Mouse (Mus musculus): ENCODE measurements at regions not wholly inside any gene's neighbourhood (a gene's known extent, or its start where the extent isn't known, plus 50 kb on each side); places are given as distances from the start of the nearest gene placed in this dataset.

DNA sequence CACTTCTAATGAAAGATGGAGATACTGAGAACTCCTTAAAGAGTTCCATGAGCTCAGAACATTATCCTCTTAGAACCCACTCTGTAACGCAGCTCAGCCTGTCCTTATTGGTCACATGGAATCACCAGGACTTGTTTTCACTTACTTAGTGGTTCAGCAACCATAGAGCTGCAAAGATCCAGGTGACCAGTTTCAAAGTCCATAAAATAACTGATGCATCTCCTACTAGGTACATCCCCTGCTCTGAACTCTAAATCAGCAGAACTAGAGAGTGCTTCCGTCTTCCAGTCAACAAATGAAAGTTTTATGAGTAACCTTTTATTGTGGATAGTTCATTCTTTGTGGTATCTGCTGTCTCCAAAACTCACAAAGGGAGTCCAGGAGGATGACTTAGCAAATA, 153.9 kb downstream of the Atp6v1g3 start:
- Histone ChIP-seq H3K4me1 (ENCODE audit: control insufficient read depth in 2 of 2, insufficient read depth in 2 of 2, low read length in 2 of 2) (no peaks in the 10 kb centered on the region), H3K4me3 (ENCODE audit: control insufficient read depth in 1 of 2, insufficient read depth in 1 of 2, low read depth in 1 of 2, low read length in 2 of 2) (no peak overlapping the region), H3K4me2 (ENCODE audit: low read length) (no peak overlapping the region), H3K9ac (ENCODE audit: low read length) (no peak overlapping the region), H3K9me3 (ENCODE audit: control insufficient read depth, low read length) (no peaks in the 10 kb centered on the region), H3K36me3 (ENCODE audit: control insufficient read depth, insufficient read depth, low read length) (no peaks in the 10 kb centered on the region), H3K27ac (replicated peaks in 1 of 2; ENCODE audit: control insufficient read depth in 1 of 2, insufficient read depth in 1 of 2, low read depth in 2 of 2, low read length in 2 of 2) (no peak overlapping the region), H3K27me3 (ENCODE audit: control insufficient read depth, insufficient read depth, low read length) (no peaks in the 10 kb centered on the region)
- no peak for ATAC-seq (ENCODE audit: insufficient number of reproducible peaks, insufficient read depth, low FRiP score, low read depth)
- WGBS: 80% methylated on average over 2 of the region's 2 CpGs
